In the genomic region with DNA sequence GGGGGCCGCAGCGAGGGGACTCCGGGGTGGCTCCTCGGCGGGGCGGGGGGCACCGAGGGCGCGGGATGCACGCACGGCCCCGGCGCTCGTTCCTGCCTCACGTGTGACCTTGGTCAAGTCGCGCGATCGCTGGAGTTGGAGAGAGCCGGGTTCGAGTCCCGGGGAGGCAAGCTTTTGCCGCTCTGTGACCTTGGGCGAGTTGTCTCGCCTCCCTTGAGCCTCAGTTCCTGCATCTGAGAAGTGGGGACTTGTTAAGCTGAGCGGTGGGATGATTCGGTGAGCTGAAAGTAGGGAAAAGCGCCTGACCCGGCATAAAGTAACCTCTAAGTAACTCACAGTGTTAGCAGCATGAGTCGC, we compare ENCODE assay signal across 8 mouse cellular contexts. TPM values are rescaled to one million over a fixed set of nuclear protein-coding genes. Genes with fewer than 3 reads are reported as not detected.
DNase-seq lines count a peak whose midpoint lies in the region; ATAC-seq and TF ChIP-seq lines count a peak whose summit lies in the region.

No protein-coding gene starts in this region.

- H3K27ac ChIP-seq in forebrain, postnatal 0 days (ENCODE audit: low read depth, low read length), result peak overlapping the region; percentile 91
- H3K27ac ChIP-seq in midbrain, embryonic 13.5 days, result peak overlapping the region; percentile 92
- H3K27ac ChIP-seq in thymus, adult 2 months (ENCODE audit: control insufficient read depth, insufficient read depth, low read length), result no peak overlapping the region

- TF ChIP-seq CTCF in forebrain, postnatal 0 days (IDR thresholded peaks at IDR 0.05; ENCODE audit: low read depth), result no peak
- no peak for TF ChIP-seq CTCF in thymus, adult 2 months (IDR thresholded peaks at IDR 0.05; ENCODE audit: borderline replicate concordance, control insufficient read depth, extremely low read depth, insufficient read depth, low read length, poor library complexity)

- peak overlapping the region; percentile 82 for H3K4me2 ChIP-seq in forebrain, postnatal 0 days (ENCODE audit: low read depth)
- peak overlapping the region; percentile 82 for H3K4me2 ChIP-seq in midbrain, embryonic 13.5 days (replicated peaks)

- peak; percentile 60 for DNase-seq in 3134 (ENCODE audit: extremely low read depth, insufficient read length, low spot score)
- DNase-seq in CD4-positive helper T cell, adult 2 months (ENCODE audit: low read depth, low spot score), result peak; percentile 46
- peak; percentile 61 for DNase-seq in cerebellum, adult 11-12 months
- DNase-seq in forebrain, postnatal 0 days, result peak; percentile 28
- peak; percentile 46 for DNase-seq in kidney, postnatal 14 days
- DNase-seq in thymus, adult 2 months, result peak; percentile 40
- no peak for DNase-seq in left cerebral cortex, adult 18-20 months (ENCODE audit: low spot score in 2 of 2)

- TF ChIP-seq POLR2A in thymus, adult 2 months (IDR thresholded peaks at IDR 0.05; ENCODE audit: control insufficient read depth, extremely low read depth, insufficient read depth, low read length, poor library complexity), result no peak

- ATAC-seq in forebrain, postnatal 0 days, result no peak
- ATAC-seq in midbrain, embryonic 13.5 days, result peak; percentile 16; the same call in 1 of the 2 replicates

- peak overlapping the region; percentile 90 for H3K9ac ChIP-seq in forebrain, postnatal 0 days
- peak overlapping the region; percentile 94 for H3K9ac ChIP-seq in midbrain, embryonic 13.5 days (replicated peaks)

- no peaks in the 10 kb centered on the region for H3K9me3 ChIP-seq in forebrain, postnatal 0 days (ENCODE audit: low read length)
- H3K9me3 ChIP-seq in midbrain, embryonic 13.5 days, result no peaks in the 10 kb centered on the region

- H3K4me1 ChIP-seq in forebrain, postnatal 0 days (ENCODE audit: insufficient read depth), result peaks cover 16% of the 10 kb centered on the region
- peaks cover 52% of the 10 kb centered on the region for H3K4me1 ChIP-seq in midbrain, embryonic 13.5 days (replicated peaks)
- H3K4me1 ChIP-seq in thymus, adult 2 months (replicated peaks; ENCODE audit: control insufficient read depth, insufficient read depth, low read length), result peaks cover 36% of the 10 kb centered on the region

- H3K4me3 ChIP-seq in forebrain, postnatal 0 days (ENCODE audit: low read depth, low read length), result peak overlapping the region; percentile 97
- peak overlapping the region; percentile 87 for H3K4me3 ChIP-seq in midbrain, embryonic 13.5 days (replicated peaks)
- peak overlapping the region; percentile 53 for H3K4me3 ChIP-seq in thymus, adult 2 months (ENCODE audit: control insufficient read depth, insufficient read depth, low read length)

- WGBS in forebrain, postnatal 0 days, result 1% methylated on average over 28 of the region's 30 CpGs
- WGBS in midbrain, embryonic 13.5 days, result 5% methylated on average over 30 of the region's 30 CpGs
- WGBS in thymus, adult 2 months, result 1% methylated on average over 30 of the region's 30 CpGs

- H3K36me3 ChIP-seq in forebrain, postnatal 0 days (ENCODE audit: insufficient read depth), result no peaks in the 10 kb centered on the region
- H3K36me3 ChIP-seq in midbrain, embryonic 13.5 days, result peaks cover under 1% of the 10 kb centered on the region; the same call in 1 of the 2 replicates
- H3K36me3 ChIP-seq in thymus, adult 2 months (ENCODE audit: control insufficient read depth, insufficient read depth, low read length), result no peaks in the 10 kb centered on the region

- H3K27me3 ChIP-seq in forebrain, postnatal 0 days (ENCODE audit: insufficient read depth, low read length), result no peaks in the 10 kb centered on the region
- no peaks in the 10 kb centered on the region for H3K27me3 ChIP-seq in midbrain, embryonic 13.5 days
- no peaks in the 10 kb centered on the region for H3K27me3 ChIP-seq in thymus, adult 2 months (ENCODE audit: control insufficient read depth, insufficient read depth, low read length)

RNA-seq across cellular contexts. Expression of gene Rab35, which starts 0.6 kb away (rescaled TPM):
- 87.7 and 92.5 TPM in 2 replicates for total RNA-seq in forebrain, postnatal 0 days (2014; rRNA removed)
- polyA plus RNA-seq in forebrain, postnatal 0 days (2015; fragmentation: Nextera tagmentation; extraction: Ambion mirVana), result 22.0 and 24.7 TPM in 2 replicates
- polyA plus RNA-seq in midbrain, embryonic 13.5 days (2015; fragmentation: Nextera tagmentation; extraction: Ambion mirVana), result 13.1 and 16.8 TPM in 2 replicates
- polyA plus RNA-seq in thymus, adult 2 months (2012; rRNA removed), result 129 and 130 TPM in 2 replicates
- total RNA-seq in left cerebral cortex, adult 18-20 months (2021), result 100 to 1,000 TPM; 108 TPM

Comparison
In these comparisons a context has a peak if more than half of its experiments do, and no peak if none do; other contexts are left out.
1. DNase-seq: peak in 3134 (single experiment), CD4-positive helper T cell, adult 2 months (single experiment), cerebellum, adult 11-12 months (single experiment), forebrain, postnatal 0 days (single experiment), kidney, postnatal 14 days (single experiment) and thymus, adult 2 months (single experiment); none in left cerebral cortex, adult 18-20 months (0 of 2).
2. Peak in every context shown above with its lines, with median percentiles within 50 percentile points of each other: H3K4me3 ChIP-seq.